Mouse (Mus musculus) liver (tissue): Measurements from ENCODE around the gene Fcho1.
A peak's percentile ranks its signal among the peaks of the same experiment; 100 is the strongest.

Source experiments
- DNase-seq: peaks from one replicate; pipeline ENCODE4 v3.0.0-alpha.2; 2020; ENCODE audit warnings: mixed read lengths

Fcho1 gene

DNA sequence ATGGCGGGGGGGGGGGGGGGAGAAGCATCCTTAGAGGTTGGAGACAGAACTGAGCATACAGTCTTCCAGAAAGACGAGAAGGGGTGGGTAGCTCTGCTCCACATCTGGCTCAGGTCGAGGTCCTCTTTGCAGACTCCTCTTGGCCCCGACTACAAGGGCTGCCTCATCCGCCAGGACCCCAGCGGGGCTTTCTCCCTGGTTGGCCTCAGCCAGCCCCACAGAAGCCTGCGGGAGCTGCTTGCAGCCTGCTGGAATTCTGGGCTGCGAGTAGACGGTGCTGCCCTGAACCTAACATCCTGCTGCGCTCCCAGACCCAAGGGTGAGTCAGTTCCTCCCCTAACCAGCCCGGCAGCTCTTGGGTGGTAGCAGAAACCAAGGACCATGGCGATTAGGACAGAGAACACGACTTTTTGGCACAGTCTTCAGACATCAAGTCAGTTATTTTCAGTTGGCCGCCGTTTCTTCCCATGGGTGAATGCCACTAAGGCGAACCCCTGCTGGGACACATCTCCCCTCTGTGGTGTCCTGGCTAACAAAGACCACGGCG is 44.1 kb downstream of the Fcho1 start:
- no peak for DNase-seq

GRCm38 (mm10) chr8:71680471-71680870 is 45.0 kb downstream of the Fcho1 start:
- DNase-seq = no peak

GRCm38 (mm10) chr8:71679550-71680168 is 45.9 kb downstream of the Fcho1 start:
- DNase-seq = no peak

- no peak for DNase-seq
These were observed 46.4 kb downstream of the Fcho1 start for GRCm38 (mm10) chr8:71679116-71679515.

- DNase-seq = no peak
These were observed 47.3 kb downstream of the Fcho1 start for GRCm38 (mm10) chr8:71678216-71678615.

- DNase-seq = no peak
These were observed 48.0 kb downstream of the Fcho1 start for GRCm38 (mm10) chr8:71677555-71677954.

DNA sequence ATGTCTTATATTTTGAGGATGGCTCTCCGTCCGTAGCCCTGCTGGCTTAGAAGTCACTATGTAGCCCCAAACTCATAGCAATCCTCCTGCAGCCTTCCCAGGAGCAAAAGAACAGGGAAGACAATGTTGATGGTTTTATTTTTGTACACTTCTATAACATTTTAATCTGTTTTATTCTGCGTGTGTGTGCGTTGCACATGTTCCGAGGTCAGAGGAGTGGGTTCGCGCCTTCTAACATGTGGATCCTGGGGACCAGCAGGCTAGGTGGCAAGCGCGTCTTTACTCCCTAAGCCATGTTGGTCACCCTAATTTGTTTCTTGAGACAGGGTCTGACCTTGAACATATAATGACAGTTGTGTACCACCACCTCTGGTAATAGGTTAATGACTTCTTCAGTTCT is 48.7 kb downstream of the Fcho1 start:
- no peak for DNase-seq

GRCm38 (mm10) chr8:71676020-71676741 is 49.3 kb downstream of the Fcho1 start, which contains the start of gene Jak3:
Jak3 (plus strand) TSS chr8:71676296.
- DNase-seq = peak; percentile 87

GRCm38 (mm10) chr8:71675456-71676019 is 50.0 kb downstream of the Fcho1 start:
- DNase-seq = no peak

- DNase-seq = no peak
These were observed 51.4 kb downstream of the Fcho1 start for GRCm38 (mm10) chr8:71674071-71674470.

DNA sequence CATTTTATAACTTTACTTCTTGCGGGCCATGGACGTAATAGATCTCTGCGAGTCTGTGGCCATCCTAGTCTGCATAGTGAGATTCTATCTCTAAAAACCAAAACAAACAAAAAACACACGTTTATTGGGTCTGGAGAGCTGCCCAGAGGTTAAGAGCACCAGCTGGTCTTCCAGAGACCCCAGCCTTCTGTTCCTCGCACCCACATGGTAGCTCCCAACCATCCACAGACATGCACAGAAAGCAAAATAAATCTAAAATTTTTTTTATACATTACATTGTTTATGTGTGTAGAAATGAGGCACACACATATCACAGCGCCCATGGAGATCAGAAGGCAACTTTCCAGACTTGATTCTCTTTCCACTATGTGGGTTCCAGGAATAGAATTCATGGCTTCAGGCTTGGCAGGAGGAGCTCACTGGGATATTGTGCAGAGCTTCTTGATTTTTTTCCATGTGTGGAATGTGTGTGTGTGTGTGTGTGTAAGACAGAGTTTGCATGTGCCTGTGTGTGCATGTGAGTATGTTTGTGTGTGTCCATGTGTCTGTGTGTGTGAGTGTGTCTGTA is 53.3 kb downstream of the Fcho1 start:
- no peak for DNase-seq

- peak; percentile 89 for DNase-seq
These were observed 54.0 kb downstream of the Fcho1 start, which contains the start of gene Unc13a for GRCm38 (mm10) chr8:71671549-71671965. Unc13a (minus strand) TSS chr8:71671757.

GRCm38 (mm10) chr8:71670621-71671548 is 54.6 kb downstream of the Fcho1 start:
- DNase-seq = peak; percentile 71

- DNase-seq = no peak
These were observed 55.3 kb downstream of the Fcho1 start for GRCm38 (mm10) chr8:71670198-71670597.

- peak; percentile 52 for DNase-seq
These were observed 57.1 kb downstream of the Fcho1 start for GRCm38 (mm10) chr8:71668220-71668975.

DNA sequence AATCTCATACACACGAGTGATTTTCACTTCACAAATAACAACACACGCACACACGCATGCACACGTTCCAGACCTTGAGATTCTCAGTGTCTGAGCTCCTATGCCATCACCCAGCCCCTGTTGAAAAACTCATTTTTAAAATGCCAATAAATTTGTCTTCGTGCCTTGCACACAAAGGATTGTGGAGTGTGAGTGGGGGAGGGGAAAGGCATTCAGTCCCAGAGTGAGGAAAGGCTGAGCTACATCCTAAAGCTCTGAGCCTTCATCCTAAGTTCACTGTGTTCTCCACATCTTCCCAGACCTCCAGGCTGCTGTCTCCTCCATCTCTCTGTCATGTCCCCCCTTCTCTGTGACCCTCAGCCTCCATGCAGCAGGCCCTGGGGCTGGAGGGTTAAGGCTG is 58.3 kb downstream of the Fcho1 start:
- no peak for DNase-seq

DNA sequence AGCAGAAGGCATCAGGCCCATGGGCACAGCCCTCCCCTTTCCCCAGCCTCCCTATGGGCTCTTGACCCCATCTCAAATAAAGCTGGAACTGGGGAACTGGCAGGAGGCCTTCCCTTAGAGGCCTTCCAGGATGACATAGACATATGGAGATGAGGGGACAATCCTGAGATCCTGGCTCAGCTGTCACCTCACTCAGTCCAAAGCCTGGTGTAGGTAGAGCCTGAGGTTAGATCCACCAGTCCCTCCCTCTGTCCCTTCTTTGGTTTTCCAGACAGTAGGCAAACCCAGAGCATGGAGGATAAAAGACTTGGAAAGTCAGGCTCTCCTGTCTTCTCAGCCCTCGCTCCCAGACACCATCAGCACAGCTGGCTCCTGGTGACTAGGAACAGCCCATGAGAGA is 58.7 kb downstream of the Fcho1 start:
- no peak for DNase-seq

- peak; percentile 87 for DNase-seq
These were observed 60.0 kb downstream of the Fcho1 start for GRCm38 (mm10) chr8:71665331-71666130.

GRCm38 (mm10) chr8:71660325-71661120 is 65.0 kb downstream of the Fcho1 start:
- DNase-seq = peak; percentile 86

GRCm38 (mm10) chr8:71659751-71660150 is 65.8 kb downstream of the Fcho1 start:
- no peak for DNase-seq
